Mouse (Mus musculus): ENCODE results near the gene Tgm2. TPM values are rescaled to one million over a fixed set of nuclear protein-coding genes. Genes with fewer than 3 reads are reported as not detected.

Tgm2 gene
- total and polyA plus RNA-seq, 2 experiments from 2014 or later, result 6.8 to 13.3 TPM

GRCm38 (mm10) chr2:158113591-158114257 is 32.5 kb downstream of the Tgm2 start:
- H3K4me3 ChIP-seq (ENCODE audit: low read depth, low read length), result no peak overlapping the region
- H3K36me3 ChIP-seq (ENCODE audit: insufficient read depth, low read length), result no peaks in the 10 kb centered on the region
- H3K27me3 ChIP-seq (ENCODE audit: insufficient read depth, low read length), result no peaks in the 10 kb centered on the region
- no peak overlapping the region for H3K9ac ChIP-seq (replicated peaks; ENCODE audit: low read length, poor library complexity, severe bottlenecking)
- ATAC-seq (ENCODE audit: low FRiP score) (no peak), DNase-seq (ENCODE audit: low spot score) (no peak)
- H3K9me3 ChIP-seq (ENCODE audit: low read length), result no peaks in the 10 kb centered on the region
- TF ChIP-seq CTCF (IDR thresholded peaks at IDR 0.05), result no peak
- no peak overlapping the region for H3K27ac ChIP-seq (ENCODE audit: low read depth, low read length)
- WGBS, result 45% methylated on average over 9 of the region's 9 CpGs
- H3K4me2 ChIP-seq (ENCODE audit: low read depth, low read length, poor library complexity, severe bottlenecking), result no peak overlapping the region
- H3K4me1 ChIP-seq (ENCODE audit: insufficient read depth, low read length), result no peaks in the 10 kb centered on the region

GRCm38 (mm10) chr2:158109516-158109915 is 36.7 kb downstream of the Tgm2 start:
- Histone ChIP-seq H3K4me3 (ENCODE audit: low read depth, low read length) (no peak overlapping the region), H3K4me1 (ENCODE audit: insufficient read depth, low read length) (no peaks in the 10 kb centered on the region), H3K9ac (replicated peaks; ENCODE audit: low read length, poor library complexity, severe bottlenecking) (no peak overlapping the region), H3K9me3 (ENCODE audit: low read length) (no peaks in the 10 kb centered on the region), H3K4me2 (ENCODE audit: low read depth, low read length, poor library complexity, severe bottlenecking) (no peak overlapping the region), H3K27ac (ENCODE audit: low read depth, low read length) (no peak overlapping the region), H3K27me3 (ENCODE audit: insufficient read depth, low read length) (no peaks in the 10 kb centered on the region), H3K36me3 (ENCODE audit: insufficient read depth, low read length) (no peaks in the 10 kb centered on the region)
- DNase-seq (ENCODE audit: low spot score) (no peak), ATAC-seq (ENCODE audit: low FRiP score) (no peak)
- TF ChIP-seq CTCF (IDR thresholded peaks at IDR 0.05), result no peak
- 52% methylated on average over 8 of the region's 8 CpGs for WGBS

DNA sequence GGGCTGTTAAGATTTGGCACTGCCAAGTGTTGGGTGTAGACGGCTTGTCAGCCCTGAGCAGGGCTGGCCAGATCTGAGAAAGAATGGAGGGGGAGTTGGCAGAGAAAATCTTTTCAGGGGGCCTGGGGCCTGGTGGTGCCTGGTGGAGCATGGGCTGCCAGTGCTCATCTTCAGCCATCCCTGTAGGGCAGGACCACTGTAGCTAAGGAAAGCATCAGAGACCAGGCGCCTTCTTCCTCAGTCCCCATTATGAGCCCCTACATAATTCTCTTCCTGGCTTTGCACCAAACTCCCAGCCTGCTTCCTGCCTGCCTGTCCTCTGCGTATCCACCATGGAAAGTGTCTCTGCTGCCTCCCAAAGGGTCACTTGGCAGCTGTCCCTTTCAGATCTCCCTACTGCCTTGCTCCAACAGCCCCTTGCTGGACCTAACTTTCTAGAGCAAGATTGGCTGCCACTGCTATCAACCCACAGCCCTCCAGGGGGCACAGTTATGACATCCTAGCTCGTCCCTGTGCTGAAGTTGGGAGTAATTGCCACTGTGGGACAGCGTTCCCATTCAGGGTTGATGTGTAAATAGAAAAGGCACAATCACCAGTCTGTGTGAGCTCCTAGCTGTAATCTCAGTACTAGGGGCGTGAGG is 39.2 kb downstream of the Tgm2 start:
- H3K36me3 ChIP-seq (ENCODE audit: insufficient read depth, low read length), result no peaks in the 10 kb centered on the region
- no peak overlapping the region for H3K27ac ChIP-seq (ENCODE audit: low read depth, low read length)
- no peak overlapping the region for H3K9ac ChIP-seq (replicated peaks; ENCODE audit: low read length, poor library complexity, severe bottlenecking)
- peak; percentile 75 for TF ChIP-seq CTCF (IDR thresholded peaks at IDR 0.05)
- no peak overlapping the region for H3K4me3 ChIP-seq (ENCODE audit: low read depth, low read length)
- no peaks in the 10 kb centered on the region for H3K9me3 ChIP-seq (ENCODE audit: low read length)
- no peak overlapping the region for H3K4me2 ChIP-seq (ENCODE audit: low read depth, low read length, poor library complexity, severe bottlenecking)
- DNase-seq (ENCODE audit: low spot score), result peak; percentile 75
- 44% methylated on average over 6 of the region's 6 CpGs for WGBS
- peak; percentile 16; the same call in 1 of the 2 replicates for ATAC-seq (ENCODE audit: low FRiP score)
- no peaks in the 10 kb centered on the region for H3K27me3 ChIP-seq (ENCODE audit: insufficient read depth, low read length)
- no peaks in the 10 kb centered on the region for H3K4me1 ChIP-seq (ENCODE audit: insufficient read depth, low read length)

DNA sequence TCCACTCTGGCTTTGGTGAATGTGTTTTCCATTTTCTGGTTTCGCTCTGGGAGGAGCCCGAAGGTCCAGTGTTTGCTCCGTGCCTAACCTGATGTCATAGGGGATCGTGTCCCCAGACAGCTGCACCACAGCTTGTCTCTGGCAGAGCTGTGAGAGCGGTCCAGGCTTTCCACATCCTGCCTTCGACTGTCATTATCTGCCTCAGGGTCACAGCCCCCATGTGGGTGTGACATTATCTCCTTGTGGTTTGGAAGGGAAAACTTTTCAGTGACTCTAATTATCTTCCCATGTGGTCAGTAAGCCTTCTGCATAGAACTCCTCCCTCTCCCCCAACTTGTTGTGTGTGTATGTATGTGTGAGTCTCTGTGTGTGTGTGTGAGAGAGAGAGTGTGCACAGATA is 40.6 kb downstream of the Tgm2 start:
- WGBS, result 93% methylated on average over 6 of the region's 6 CpGs

GRCm38 (mm10) chr2:158104966-158105365 is 41.3 kb downstream of the Tgm2 start:
- H3K4me2 ChIP-seq (ENCODE audit: low read depth, low read length, poor library complexity, severe bottlenecking), result no peak overlapping the region
- no peaks in the 10 kb centered on the region for H3K4me1 ChIP-seq (ENCODE audit: insufficient read depth, low read length)
- WGBS, result 82% methylated on average over 6 of the region's 6 CpGs
- H3K36me3 ChIP-seq (ENCODE audit: insufficient read depth, low read length), result no peaks in the 10 kb centered on the region
- ATAC-seq (ENCODE audit: low FRiP score) (no peak), DNase-seq (ENCODE audit: low spot score) (no peak)
- H3K27ac ChIP-seq (ENCODE audit: low read depth, low read length), result no peak overlapping the region
- no peak for TF ChIP-seq CTCF (IDR thresholded peaks at IDR 0.05)
- no peak overlapping the region for H3K4me3 ChIP-seq (ENCODE audit: low read depth, low read length)
- no peaks in the 10 kb centered on the region for H3K27me3 ChIP-seq (ENCODE audit: insufficient read depth, low read length)
- H3K9me3 ChIP-seq (ENCODE audit: low read length), result no peaks in the 10 kb centered on the region
- H3K9ac ChIP-seq (replicated peaks; ENCODE audit: low read length, poor library complexity, severe bottlenecking), result no peak overlapping the region

More for the DNA sequence above, 40.6 kb downstream of the Tgm2 start:
- no peaks in the 10 kb centered on the region for H3K36me3 ChIP-seq (ENCODE audit: insufficient read depth, low read length)
- ATAC-seq (ENCODE audit: low FRiP score), result no peak
- no peak overlapping the region for H3K4me3 ChIP-seq (ENCODE audit: low read depth, low read length)
- H3K4me2 ChIP-seq (ENCODE audit: low read depth, low read length, poor library complexity, severe bottlenecking), result no peak overlapping the region
- TF ChIP-seq CTCF (IDR thresholded peaks at IDR 0.05), result no peak
- DNase-seq (ENCODE audit: low spot score), result no peak
- H3K9me3 ChIP-seq (ENCODE audit: low read length), result no peaks in the 10 kb centered on the region
- H3K9ac ChIP-seq (replicated peaks; ENCODE audit: low read length, poor library complexity, severe bottlenecking), result no peak overlapping the region
- H3K4me1 ChIP-seq (ENCODE audit: insufficient read depth, low read length), result no peaks in the 10 kb centered on the region
- no peak overlapping the region for H3K27ac ChIP-seq (ENCODE audit: low read depth, low read length)
- no peaks in the 10 kb centered on the region for H3K27me3 ChIP-seq (ENCODE audit: insufficient read depth, low read length)

DNA sequence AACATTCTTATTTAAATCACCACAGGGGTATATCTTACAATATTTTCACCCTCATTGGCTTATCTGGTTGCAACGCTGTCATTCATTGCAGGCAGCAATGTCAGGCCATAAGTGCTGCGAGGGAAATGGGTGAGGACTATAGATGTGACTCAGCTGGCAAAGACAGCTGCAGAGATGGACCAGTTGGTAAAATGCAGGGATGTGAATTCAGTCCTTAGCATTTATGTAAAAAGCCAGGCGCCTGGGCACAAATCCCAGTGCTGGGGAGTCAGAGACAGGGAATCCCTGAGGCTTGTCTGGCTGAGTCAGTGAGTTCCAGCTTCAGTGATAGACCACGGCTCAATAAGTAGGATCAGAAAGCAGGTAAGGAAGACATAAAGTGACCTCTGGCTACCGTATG is 44.5 kb downstream of the Tgm2 start:
- TF ChIP-seq CTCF (IDR thresholded peaks at IDR 0.05), result no peak
- Histone ChIP-seq H3K9me3 (ENCODE audit: low read length) (no peaks in the 10 kb centered on the region), H3K27me3 (ENCODE audit: insufficient read depth, low read length) (no peaks in the 10 kb centered on the region), H3K27ac (ENCODE audit: low read depth, low read length) (no peak overlapping the region), H3K36me3 (ENCODE audit: insufficient read depth, low read length) (no peaks in the 10 kb centered on the region), H3K4me1 (ENCODE audit: insufficient read depth, low read length) (no peaks in the 10 kb centered on the region), H3K9ac (replicated peaks; ENCODE audit: low read length, poor library complexity, severe bottlenecking) (no peak overlapping the region), H3K4me2 (ENCODE audit: low read depth, low read length, poor library complexity, severe bottlenecking) (no peak overlapping the region), H3K4me3 (ENCODE audit: low read depth, low read length) (no peak overlapping the region)
- no peak for ATAC-seq (ENCODE audit: low FRiP score)
- no peak for DNase-seq (ENCODE audit: low spot score)
- WGBS, result 77% methylated on average over 5 of the region's 5 CpGs
